Mouse (Mus musculus): ENCODE measurements around the gene Ttll9.

Ttll9 gene

GRCm38 (mm10) chr2:152941776-152942175 is 20.5 kb upstream of the Ttll9 start:
- in situ Hi-C loops (cut with MboI, MseI) = no loop called here

GRCm38 (mm10) chr2:152942898-152943515 is 19.3 kb upstream of the Ttll9 start:
- in situ Hi-C loops (cut with MboI, MseI) = no loop called here

- in situ Hi-C loops (cut with MboI, MseI) = no loop called here
Observed at GRCm38 (mm10) chr2:152943568-152943967, 18.7 kb upstream of the Ttll9 start.

- in situ Hi-C loops (cut with MboI, MseI) = no loop called here
Observed at GRCm38 (mm10) chr2:152944013-152944412, 18.3 kb upstream of the Ttll9 start.

- in situ Hi-C loops (cut with MboI, MseI) = no loop called here
Observed at GRCm38 (mm10) chr2:152947098-152947497, 15.2 kb upstream of the Ttll9 start.

- in situ Hi-C loops (cut with MboI, MseI) = no loop called here
Observed at GRCm38 (mm10) chr2:152948438-152949020, 13.8 kb upstream of the Ttll9 start.

GRCm38 (mm10) chr2:152950358-152951064 is 11.8 kb upstream of the Ttll9 start:
- in situ Hi-C loops (cut with MboI, MseI) = no loop called here

- in situ Hi-C loops (cut with MboI, MseI) = no loop called here
Observed at GRCm38 (mm10) chr2:152951065-152951849, 11.0 kb upstream of the Ttll9 start, which contains the start of gene Dusp15. Dusp15 (minus strand) TSS chr2:152951698.

- in situ Hi-C loops (cut with MboI, MseI) = no loop called here
Observed at GRCm38 (mm10) chr2:152951850-152952720, 10.2 kb upstream of the Ttll9 start.

- in situ Hi-C loops (cut with MboI, MseI) = no loop called here
Observed at GRCm38 (mm10) chr2:152958116-152958515, 4.2 kb upstream of the Ttll9 start.

- in situ Hi-C loops (cut with MboI, MseI) = no loop called here
Observed at GRCm38 (mm10) chr2:152965555-152965954, 3.3 kb downstream of the Ttll9 start.

GRCm38 (mm10) chr2:152976991-152977390 is 14.7 kb downstream of the Ttll9 start:
- in situ Hi-C loops (cut with MboI, MseI) = no loop called here

GRCm38 (mm10) chr2:152985582-152985981 is 23.3 kb downstream of the Ttll9 start:
- in situ Hi-C loops (cut with MboI, MseI) = no loop called here

GRCm38 (mm10) chr2:152991529-152991928 is 29.2 kb downstream of the Ttll9 start:
- in situ Hi-C loops (cut with MboI, MseI) = no loop called here

GRCm38 (mm10) chr2:152997046-152997445 is 34.8 kb downstream of the Ttll9 start:
- in situ Hi-C loops (cut with MboI, MseI) = no loop called here

- in situ Hi-C loops (cut with MboI, MseI) = loop anchor here (5.0 kb wide), 1 partner anchor 90 kb away; the partner anchor contains the start of gene Mylk2
Observed at GRCm38 (mm10) chr2:153002492-153003248, 40.4 kb downstream of the Ttll9 start.

GRCm38 (mm10) chr2:153003681-153004338 is 41.5 kb downstream of the Ttll9 start:
- in situ Hi-C loops (cut with MboI, MseI) = loop anchor here (5.0 kb wide), 1 partner anchor 92 kb away; the partner anchor contains the start of gene Mylk2

- in situ Hi-C loops (cut with MboI, MseI) = no loop called here
Observed at GRCm38 (mm10) chr2:153005981-153006380, 43.7 kb downstream of the Ttll9 start.

GRCm38 (mm10) chr2:153009192-153009973 is 47.1 kb downstream of the Ttll9 start:
- in situ Hi-C loops (cut with MboI, MseI) = no loop called here
